Mouse (Mus musculus) hindbrain, postnatal 0 days (tissue): ENCODE measurements around the gene Bub3. TPM values are rescaled to one million over a fixed set of nuclear protein-coding genes. Genes with fewer than 3 reads are reported as not detected.

ENCODE experiments used
- ATAC-seq: fragments of 200-750 bp; cut with Nextera tagmentation; 2 replicates; pipeline ENCODE4 v1.8.0; 2017; ENCODE audit warnings: mild to moderate bottlenecking, moderate TSS enrichment, moderate library complexity
- DNase-seq: peaks from one replicate; pipeline ENCODE4 v3.0.0-alpha.2; 2015; ENCODE audit warnings: low spot score
- H3K27ac ChIP-seq: fragments of 300-500 bp; sonication (generic); 2 replicates; pipeline ENCODE4 v1.5.1; 2014; ENCODE audit warnings: mild to moderate bottlenecking
- H3K27me3 ChIP-seq: fragments of 300-500 bp; sonication (generic); 2 replicates; pipeline ENCODE4 v1.6.1; 2014; ENCODE audit warnings: low read length, mixed read lengths; ENCODE audit not compliant: insufficient read depth
- H3K36me3 ChIP-seq: fragments of 300-500 bp; sonication (generic); 2 replicates; pipeline ENCODE4 v1.6.1; 2014; ENCODE audit warnings: low read length, mixed read lengths; ENCODE audit not compliant: insufficient read depth
- H3K4me1 ChIP-seq: fragments of 300-500 bp; sonication (generic); 2 replicates; pipeline ENCODE4 v1.6.1; 2014; ENCODE audit warnings: antibody characterized with exemption, low read length, mixed read lengths; ENCODE audit not compliant: insufficient read depth
- H3K4me2 ChIP-seq: fragments of 300-500 bp; sonication (generic); 2 replicates; pipeline ENCODE4 v1.6.1; 2014; ENCODE audit warnings: low read depth, mild to moderate bottlenecking, low read length, moderate library complexity, mixed read lengths
- H3K4me3 ChIP-seq: fragments of 300-500 bp; sonication (generic); 2 replicates; pipeline ENCODE4 v1.5.1; 2014; ENCODE audit warnings: low read length
- H3K9ac ChIP-seq: fragments of 300-500 bp; sonication (generic); replicated peaks from 2 replicates; pipeline ENCODE4 v1.6.1; 2014; ENCODE audit warnings: mild to moderate bottlenecking, low read length, moderate library complexity, mixed read lengths
- H3K9me3 ChIP-seq: fragments of 300-500 bp; sonication (generic); 2 replicates; pipeline ENCODE4 v1.6.1; 2016; ENCODE audit warnings: low read length, mixed read lengths
- CTCF ChIP-seq: IDR thresholded peaks from 2 replicates; pipeline ENCODE4 v1.5.1; 2016; ENCODE audit warnings: antibody characterized with exemption, control low read depth, low read depth
- WGBS: fragments of 180-500 bp; shearing (Covaris S2); extraction: QIAGEN DNeasy Blood & Tissue Kit; methylation state at CpG from one replicate; pipeline ENCODE4 v1.1.7; 2014; 5-methylcytosine and 5-hydroxymethylcytosine counted together
- polyA plus RNA-seq: library from polyadenylated mRNA; unstranded; fragments of >200 nt; fragmentation: Nextera tagmentation; extraction: Ambion mirVana; gene quantifications from 2 replicates; pipeline ENCODE4 v1.2.1, GENCODE M21; 2015
- total RNA-seq: library from RNA; depleted of rRNA; stranded (reverse); fragments of >200 nt; gene quantifications from 2 replicates; pipeline ENCODE4 v1.2.3, GENCODE M21; 2014

Bub3 gene
- total and polyA plus RNA-seq, 2 experiments from 2014 or later = 97.8 to 127 TPM

DNA sequence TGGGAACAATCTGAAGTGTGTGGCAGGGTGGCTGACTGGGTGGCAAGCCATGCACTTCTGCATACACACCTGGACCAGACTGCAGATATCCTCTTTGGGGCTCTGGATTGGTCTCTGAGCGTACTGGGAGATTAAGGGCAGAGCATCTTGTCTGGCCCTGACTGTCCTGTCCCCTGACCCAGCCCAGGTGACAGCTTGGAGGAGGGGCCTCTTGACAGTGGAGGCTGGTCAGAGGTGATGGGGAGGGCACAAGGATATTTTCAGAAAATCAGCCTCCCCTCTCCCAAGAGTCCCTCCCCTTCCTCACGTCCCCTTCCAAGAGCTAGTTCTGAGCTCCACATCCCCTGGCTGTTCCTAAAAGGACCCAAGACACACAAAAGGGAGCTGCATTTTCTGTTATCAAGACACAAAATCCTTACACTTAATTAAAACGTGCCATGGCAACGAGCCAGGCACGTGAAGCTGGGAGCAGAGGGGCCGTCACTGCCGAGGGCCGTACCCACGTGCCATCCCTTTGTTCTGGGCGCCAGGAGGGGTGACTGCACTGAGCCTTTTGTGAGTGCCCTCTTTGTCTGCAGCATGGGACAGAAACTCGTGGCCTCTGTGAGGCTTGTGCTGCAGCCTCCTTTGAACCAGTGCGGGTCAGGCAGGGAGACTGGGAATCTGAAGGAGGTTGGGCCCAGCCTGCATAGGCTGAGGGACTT, 37.9 kb downstream of the Bub3 start:
- no peaks in the 10 kb centered on the region for H3K36me3 ChIP-seq
- H3K4me1 ChIP-seq = 0 out of 2 replicates have a peak, but pooled peaks cover 3% of the 10 kb centered on the region
- no peak overlapping the region for H3K4me3 ChIP-seq
- ATAC-seq = peak; percentile 81
- no peak overlapping the region for H3K27ac ChIP-seq
- 10% methylated on average over 12 of the region's 12 CpGs for WGBS
- 0 out of 2 replicates have a peak, but pooled peaks cover 3% of the 10 kb centered on the region for H3K27me3 ChIP-seq
- H3K9ac ChIP-seq = no peak overlapping the region
- TF ChIP-seq CTCF = no peak
- H3K4me2 ChIP-seq = 0 out of 2 replicates have a peak overlapping the region, but pooled peaks have one; percentile 2
- H3K9me3 ChIP-seq = no peaks in the 10 kb centered on the region
- peak; percentile 46 for DNase-seq

DNA sequence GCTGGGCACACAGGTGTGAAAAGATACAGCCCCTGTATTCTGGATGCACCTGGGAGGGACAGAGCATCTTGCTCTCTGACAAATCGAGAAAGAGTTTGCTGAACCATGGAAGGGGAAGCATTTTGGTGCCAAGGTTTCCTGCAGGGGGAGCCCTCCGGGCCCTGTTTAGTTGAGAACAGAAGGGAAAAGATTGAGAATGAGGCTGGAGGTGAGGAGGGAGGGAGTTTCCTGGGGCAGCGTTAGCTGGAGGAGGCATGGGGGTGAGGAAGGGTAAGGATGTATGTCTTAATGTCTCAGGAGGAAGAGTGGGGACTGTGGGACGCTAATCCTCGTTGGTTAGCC, 38.4 kb downstream of the Bub3 start:
- H3K9ac ChIP-seq = no peak overlapping the region
- WGBS = 9% methylated on average over 5 of the region's 5 CpGs
- peak; percentile 49 for ATAC-seq

DNA sequence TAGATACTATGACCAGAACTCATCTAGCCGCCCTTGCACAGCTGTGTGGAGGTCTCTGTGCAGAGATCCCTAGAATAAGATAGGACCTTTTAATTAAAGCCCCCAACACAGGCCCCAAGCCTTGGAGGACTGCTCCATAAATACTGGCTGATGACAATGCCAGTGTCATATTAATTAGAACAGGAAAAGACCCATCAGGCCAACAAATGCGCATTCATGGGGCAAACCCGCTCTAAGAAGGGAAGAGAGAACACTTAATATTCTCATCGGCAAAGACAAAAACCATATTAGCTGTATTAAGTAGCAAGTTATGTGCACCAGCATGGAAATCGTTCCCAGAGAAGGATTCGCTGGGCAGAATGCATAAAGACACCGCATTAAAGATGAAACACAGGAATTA, 42.1 kb downstream of the Bub3 start:
- Histone ChIP-seq H3K9ac (no peak overlapping the region), H3K36me3 (no peaks in the 10 kb centered on the region), H3K4me2 (no peak overlapping the region), H3K9me3 (no peaks in the 10 kb centered on the region), H3K4me3 (no peak overlapping the region), H3K27ac (no peak overlapping the region), H3K4me1 (peaks cover 8% of the 10 kb centered on the region; the same call in 1 of the 2 replicates), H3K27me3 (0 out of 2 replicates have a peak, but pooled peaks cover 3% of the 10 kb centered on the region)
- DNase-seq = no peak
- TF ChIP-seq CTCF = no peak
- 72% methylated on average over 7 of the region's 7 CpGs for whole genome bisulfite sequencing
- ATAC-seq = no peak

More for the DNA sequence above, 38.4 kb downstream of the Bub3 start:
- 0 out of 2 replicates have a peak overlapping the region, but pooled peaks have one; percentile 2 for H3K4me2 ChIP-seq
- H3K27ac ChIP-seq = no peak overlapping the region
- H3K36me3 ChIP-seq = no peaks in the 10 kb centered on the region
- H3K4me3 ChIP-seq = no peak overlapping the region
- DNase-seq = peak; percentile 76
- 0 out of 2 replicates have a peak, but pooled peaks cover 3% of the 10 kb centered on the region for H3K27me3 ChIP-seq
- H3K9me3 ChIP-seq = no peaks in the 10 kb centered on the region
- peak; percentile 65 for TF ChIP-seq CTCF
- 0 out of 2 replicates have a peak, but pooled peaks cover 3% of the 10 kb centered on the region for H3K4me1 ChIP-seq

DNA sequence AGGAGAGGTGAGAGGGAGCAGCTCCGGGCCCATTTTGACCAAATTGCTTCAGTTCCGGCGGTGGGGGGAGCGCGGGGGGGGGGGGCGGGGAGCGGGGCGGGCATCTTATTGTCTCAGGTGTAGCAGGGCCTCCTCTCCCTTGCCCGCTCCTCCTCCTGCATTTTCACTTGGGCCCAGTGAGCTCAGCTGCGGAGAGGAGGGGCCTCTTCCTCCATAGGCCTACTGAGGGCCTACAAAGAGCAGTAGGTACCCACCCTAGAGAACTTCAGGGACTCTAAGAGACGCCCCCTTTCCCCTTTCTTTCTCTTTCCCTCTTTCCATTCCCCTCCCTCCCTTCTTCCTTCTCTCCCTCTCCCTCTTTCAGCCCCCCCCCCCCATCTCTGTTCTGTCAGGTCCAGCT, 43.2 kb downstream of the Bub3 start:
- TF ChIP-seq CTCF = no peak
- ATAC-seq = no peak
- Histone ChIP-seq H3K9ac (no peak overlapping the region), H3K27ac (no peak overlapping the region), H3K36me3 (no peaks in the 10 kb centered on the region), H3K4me1 (peaks cover 7% of the 10 kb centered on the region; the same call in 1 of the 2 replicates), H3K9me3 (no peaks in the 10 kb centered on the region), H3K27me3 (no peaks in the 10 kb centered on the region), H3K4me2 (no peak overlapping the region), H3K4me3 (no peak overlapping the region)
- WGBS = 14% methylated on average over 6 of the region's 11 CpGs
- no peak for DNase-seq

DNA sequence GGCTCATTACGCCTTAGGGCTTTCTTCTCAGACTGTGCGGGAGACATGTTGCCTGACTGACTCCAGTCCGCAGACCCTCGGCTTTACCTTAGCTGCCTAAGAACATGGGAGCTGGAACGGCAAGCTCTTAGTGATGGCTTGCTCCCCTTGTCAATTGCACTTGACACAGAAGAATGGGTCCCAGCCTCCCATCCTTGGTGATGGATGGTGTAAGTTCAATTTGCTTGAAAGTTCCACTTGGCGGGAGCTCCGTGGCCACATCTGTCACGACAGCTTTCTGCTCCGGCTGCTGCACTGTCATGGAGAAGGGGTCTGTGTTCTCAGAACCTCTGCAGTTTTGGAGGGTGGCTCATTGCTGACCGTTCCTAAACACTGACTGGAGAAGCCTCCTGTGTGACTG, 44.9 kb downstream of the Bub3 start:
- no peaks in the 10 kb centered on the region for H3K36me3 ChIP-seq
- H3K27me3 ChIP-seq = no peaks in the 10 kb centered on the region
- H3K27ac ChIP-seq = no peak overlapping the region
- H3K4me3 ChIP-seq = no peak overlapping the region
- DNase-seq (peak; percentile 24), ATAC-seq (no peak)
- H3K4me1 ChIP-seq = peaks cover 5% of the 10 kb centered on the region; the same call in 1 of the 2 replicates
- no peak overlapping the region for H3K9ac ChIP-seq
- TF ChIP-seq CTCF = no peak
- no peak overlapping the region for H3K4me2 ChIP-seq
- 74% methylated on average over 10 of the region's 10 CpGs for WGBS
- H3K9me3 ChIP-seq = no peaks in the 10 kb centered on the region

DNA sequence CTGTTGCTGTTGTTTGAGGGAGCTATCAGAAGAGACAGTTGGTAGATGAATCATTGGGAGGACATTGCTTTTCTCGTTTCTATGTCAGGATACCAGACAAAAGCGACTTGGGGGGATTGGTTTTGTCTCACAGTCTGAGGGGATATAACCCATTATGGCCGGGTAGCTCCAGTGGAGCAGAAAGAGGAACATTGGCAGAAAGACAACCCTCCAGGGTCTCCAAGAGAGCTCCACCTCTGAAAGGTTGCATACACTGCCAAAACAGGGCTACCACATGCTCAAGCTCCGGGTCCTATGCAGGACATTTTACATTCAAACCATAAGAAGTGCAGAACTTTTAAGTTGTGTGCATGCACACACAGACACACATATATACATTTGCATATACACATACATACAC, 45.5 kb downstream of the Bub3 start:
- WGBS = 48% methylated on average over 4 of the region's 4 CpGs
- no peak for TF ChIP-seq CTCF
- no peak for ATAC-seq

DNA sequence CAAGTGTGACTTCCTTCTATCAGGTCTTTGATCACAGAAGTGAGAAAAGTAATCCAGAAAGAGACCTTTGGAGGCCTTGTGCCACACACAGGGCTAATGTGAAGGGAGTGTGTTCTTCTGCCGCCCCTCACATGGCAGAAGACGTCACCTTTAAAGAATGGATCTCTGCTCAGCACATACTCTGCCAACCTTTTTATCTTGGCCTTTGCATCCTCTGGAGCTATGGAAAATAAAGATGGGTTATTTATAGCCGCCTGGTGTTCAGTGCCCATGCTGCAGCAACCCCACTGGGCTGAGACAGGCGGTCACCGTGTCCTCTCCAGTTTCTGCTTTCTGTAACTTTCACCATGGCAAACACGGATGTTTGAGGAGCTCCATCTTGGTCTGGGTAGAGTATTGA, 48.0 kb downstream of the Bub3 start:
- TF ChIP-seq CTCF = no peak
- H3K4me3 ChIP-seq = no peak overlapping the region
- no peak overlapping the region for H3K4me2 ChIP-seq
- no peak overlapping the region for H3K9ac ChIP-seq
- H3K9me3 ChIP-seq = no peaks in the 10 kb centered on the region
- H3K27me3 ChIP-seq = no peaks in the 10 kb centered on the region
- no peak for DNase-seq
- no peak for ATAC-seq
- peaks cover 5% of the 10 kb centered on the region; the same call in 1 of the 2 replicates for H3K4me1 ChIP-seq
- H3K27ac ChIP-seq = no peak overlapping the region
- 86% methylated on average over 6 of the region's 6 CpGs for WGBS
- no peaks in the 10 kb centered on the region for H3K36me3 ChIP-seq

More for the DNA sequence above, 45.5 kb downstream of the Bub3 start:
- Histone ChIP-seq H3K9ac (no peak overlapping the region), H3K4me3 (no peak overlapping the region), H3K4me1 (peaks cover 5% of the 10 kb centered on the region; the same call in 1 of the 2 replicates), H3K36me3 (no peaks in the 10 kb centered on the region), H3K9me3 (no peaks in the 10 kb centered on the region), H3K27ac (no peak overlapping the region), H3K4me2 (no peak overlapping the region), H3K27me3 (no peaks in the 10 kb centered on the region)
- peak; percentile 6 for DNase-seq
